Mouse (Mus musculus): ENCODE results near the gene Pkn1.

Pkn1 gene

DNA sequence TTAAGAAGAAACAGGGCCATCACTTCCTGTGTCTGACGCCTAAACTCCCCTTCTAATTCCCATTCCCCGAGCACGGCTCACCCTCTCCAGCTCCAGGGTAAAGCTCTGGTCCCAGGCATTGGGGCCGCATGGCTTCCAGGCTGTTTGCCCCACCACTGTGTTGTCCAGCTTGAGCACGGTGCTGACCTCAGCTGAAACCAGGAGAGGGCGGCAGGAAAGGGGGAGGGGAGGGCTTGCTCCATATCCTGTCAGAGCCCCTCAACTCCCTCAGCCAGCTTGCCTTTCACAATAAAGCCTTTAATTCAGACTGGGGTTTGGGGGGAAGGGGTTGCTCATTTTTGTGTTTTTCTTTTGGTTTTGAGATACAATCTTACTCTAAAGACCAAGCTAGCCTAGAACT, 17.9 kb downstream of the Pkn1 start:
- no peak for DNase-seq

DNA sequence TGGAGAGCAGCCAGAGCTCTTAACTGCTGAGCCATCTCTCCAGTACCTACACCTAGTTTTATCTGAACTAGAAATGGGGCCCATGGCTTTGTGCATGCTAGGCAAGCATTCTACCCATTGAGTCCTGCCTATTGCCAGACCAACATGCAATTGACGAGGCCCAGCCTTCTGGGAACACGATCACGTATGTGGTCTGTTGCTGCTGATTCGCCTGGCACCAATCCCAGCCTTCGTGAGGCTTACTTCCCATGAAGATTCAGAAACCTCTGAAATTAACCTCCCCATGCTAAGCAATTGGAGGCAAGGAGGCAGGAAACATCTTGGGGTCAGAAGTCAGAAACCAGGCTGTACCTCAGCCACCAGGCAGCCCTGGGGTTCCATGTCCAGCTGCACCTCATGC, 18.4 kb downstream of the Pkn1 start:
- no peak for DNase-seq

DNA sequence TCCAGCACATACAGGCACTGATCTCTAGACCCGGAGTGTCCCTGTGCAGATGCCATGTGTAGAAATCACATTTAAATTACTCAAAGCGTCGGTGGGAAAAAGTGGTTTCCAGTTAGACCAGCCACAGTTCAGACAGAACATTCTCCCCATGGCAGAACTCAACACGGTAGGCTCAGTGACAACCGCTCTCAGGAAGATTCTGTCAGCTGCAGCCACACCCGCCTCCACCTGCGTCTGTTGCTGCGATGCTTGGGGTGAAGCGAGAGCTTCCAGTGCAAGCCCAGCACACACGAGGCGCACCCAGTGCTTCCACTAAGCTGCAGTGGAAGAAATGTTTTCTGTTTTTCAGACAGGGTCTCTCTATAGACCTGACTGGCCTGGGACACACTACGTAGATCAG, 19.1 kb downstream of the Pkn1 start:
- DNase-seq: no peak

DNA sequence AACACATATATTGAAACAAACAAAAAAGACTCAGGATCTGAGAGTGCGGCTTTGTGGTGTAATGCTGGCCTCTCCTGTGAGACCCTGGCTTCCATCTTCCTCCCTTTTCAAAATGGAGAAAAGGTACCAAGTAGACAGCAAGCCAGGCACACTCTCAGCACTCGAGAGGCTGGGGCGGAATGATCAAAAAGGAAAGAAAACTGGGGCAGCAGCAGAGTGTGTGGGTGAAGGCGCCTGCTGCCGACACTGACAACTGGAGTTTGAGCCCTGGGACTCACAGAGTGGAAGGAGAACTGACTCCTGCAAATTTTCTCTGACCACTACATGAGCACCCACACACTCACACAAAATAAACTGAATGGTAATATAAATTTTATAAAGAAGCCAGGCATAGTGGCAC, 24.5 kb downstream of the Pkn1 start:
- no peak for DNase-seq

DNA sequence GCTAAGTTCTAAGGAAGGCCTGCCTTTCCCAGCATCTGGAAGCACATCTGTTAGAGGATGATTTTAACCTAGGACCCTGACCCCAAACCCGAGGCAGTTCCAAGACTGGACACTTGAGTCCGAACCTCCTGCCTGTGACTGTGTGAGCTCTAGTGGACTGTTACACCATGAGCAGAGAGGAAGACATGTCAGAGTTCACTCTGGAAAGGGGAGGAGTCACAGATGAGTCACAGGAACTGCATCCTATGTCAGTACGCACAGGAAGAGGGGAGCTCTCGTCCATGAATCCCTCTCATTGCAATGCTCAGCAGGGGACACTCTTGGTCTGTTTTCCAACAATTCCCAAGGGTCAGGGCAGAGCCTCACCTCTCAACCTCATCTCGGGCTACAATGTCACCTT, 26.0 kb downstream of the Pkn1 start:
- DNase-seq: no peak

DNA sequence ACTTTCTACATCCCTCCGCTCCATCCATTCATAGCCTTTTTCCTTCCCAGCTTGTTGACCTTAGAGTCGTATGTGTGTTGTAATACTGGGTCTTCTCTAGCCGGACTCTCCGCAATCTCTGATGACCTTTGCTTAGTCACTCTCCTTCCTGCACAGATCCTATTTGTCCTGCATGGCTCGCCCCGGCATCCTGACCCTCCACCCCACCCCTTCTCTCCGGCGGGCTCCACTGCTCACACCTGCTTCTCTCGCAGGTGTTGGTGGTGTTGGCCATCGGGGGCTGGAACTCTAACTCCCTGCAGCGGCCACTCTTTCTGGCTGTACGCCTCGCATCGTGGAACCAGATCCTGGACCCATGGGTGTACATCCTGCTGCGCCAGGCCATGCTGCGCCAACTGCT, 30.0 kb downstream of the Pkn1 start:
- DNase-seq: no peak

DNA sequence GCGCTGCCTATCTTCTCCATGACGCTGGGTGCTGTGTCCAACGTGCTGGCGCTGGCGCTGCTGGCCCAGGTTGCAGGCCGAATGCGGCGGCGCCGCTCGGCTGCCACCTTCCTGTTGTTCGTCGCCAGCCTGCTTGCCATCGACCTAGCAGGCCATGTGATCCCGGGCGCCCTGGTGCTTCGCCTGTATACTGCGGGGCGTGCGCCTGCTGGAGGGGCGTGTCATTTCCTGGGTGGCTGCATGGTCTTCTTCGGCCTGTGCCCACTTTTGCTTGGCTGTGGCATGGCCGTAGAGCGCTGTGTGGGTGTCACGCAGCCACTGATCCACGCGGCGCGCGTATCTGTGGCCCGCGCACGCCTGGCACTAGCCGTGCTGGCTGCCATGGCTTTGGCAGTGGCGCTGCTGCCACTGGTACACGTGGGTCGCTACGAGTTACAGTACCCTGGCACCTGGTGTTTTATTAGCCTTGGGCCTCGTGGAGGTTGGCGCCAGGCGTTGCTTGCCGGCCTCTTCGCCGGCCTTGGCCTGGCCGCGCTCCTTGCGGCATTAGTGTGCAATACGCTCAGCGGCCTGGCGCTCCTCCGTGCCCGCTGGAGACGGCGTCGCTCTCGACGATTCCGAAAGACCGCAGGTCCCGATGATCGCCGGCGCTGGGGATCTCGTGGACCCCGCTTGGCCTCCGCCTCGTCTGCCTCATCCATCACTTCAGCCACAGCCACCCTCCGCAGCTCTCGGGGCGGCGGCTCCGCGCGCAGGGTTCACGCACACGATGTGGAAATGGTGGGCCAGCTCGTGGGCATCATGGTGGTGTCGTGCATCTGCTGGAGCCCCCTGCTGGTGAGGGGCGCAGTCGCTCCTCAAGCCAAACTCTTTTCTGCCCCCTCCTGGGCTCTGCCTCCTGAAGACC, 30.7 kb downstream of the Pkn1 start:
- peak; percentile 68 to 69 for DNase-seq

DNA sequence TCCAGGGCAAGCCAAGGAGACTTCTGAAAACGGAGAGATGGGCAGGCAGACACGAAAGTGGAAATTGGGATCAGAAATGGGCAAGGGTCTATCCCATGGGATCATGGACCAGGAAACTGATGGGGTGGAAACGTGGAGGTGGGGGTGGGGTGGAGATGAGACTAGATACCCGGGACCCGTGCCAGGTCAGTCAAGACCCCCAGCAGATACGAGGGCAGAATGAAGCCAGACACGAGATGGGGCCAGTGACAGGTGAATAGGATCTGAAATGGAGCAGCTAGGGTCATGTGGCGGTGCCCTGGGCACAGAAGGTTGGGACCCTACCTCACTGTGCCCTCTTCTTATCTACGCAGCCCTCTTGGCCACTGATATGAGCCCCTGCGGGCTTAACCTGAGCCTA, 31.5 kb downstream of the Pkn1 start:
- DNase-seq: no peak

DNA sequence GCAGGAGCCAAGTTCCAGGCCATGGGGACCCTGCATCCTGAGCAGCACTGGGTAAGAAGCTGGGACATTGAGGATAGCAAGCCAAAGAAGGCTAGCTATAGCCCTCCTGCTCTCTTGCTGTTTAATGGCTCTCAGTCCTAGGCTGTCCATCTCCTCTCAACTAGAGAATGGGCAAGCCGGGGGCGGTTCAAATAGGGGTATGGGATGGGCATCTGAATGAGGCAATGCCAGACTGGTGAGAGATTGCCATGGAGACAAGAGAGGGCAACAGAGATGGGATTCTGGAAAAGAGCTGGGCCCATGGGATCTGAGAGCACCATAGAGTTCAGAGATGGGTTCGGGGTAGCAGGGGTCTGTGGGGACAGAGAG, 32.1 kb downstream of the Pkn1 start:
- no peak for DNase-seq

DNA sequence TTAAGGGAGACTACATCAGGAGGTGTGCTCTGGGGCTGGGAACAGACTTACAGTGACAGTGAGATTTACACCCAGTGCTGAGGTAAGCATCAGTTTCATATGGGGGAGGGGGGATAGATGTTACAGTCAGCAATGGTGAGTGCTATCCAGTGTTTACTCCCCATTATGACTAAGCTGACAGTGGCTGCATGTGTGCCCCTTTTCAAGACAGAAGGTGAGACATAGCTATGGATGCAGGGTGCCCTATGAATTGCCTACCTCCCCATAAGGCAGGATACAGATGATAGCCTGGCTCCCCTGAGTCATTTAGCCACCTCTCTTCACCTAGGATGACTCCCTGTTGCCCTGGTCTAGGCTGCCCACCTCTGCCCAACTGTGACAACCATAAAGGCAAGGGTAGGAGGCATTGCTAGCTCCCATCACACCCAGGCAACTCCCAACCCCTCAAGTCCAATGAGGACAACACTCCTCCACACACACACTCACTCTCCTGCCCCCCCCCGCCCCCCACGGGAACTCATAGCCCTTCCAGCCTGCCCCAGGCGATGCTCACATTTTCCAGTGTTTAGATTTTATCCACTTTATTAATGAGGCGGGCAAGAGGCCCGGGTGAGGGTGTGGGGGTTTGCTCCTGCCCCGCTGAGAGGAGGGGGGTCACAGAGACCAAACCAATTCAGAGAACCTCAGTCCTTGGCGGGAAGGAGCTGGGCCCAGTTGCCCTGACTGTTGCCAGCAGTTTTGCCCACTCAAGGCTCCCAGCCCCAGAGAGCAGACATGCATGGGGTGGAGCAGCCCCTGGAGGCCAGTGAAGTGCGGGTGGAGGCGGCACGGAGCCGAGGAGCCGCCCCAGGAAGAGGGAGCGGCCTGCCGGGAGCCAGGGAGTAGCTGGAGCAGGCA, 32.8 kb downstream of the Pkn1 start, which contains the start of gene Ptger1:
Gene Ptger1, plus strand, starts transcription at position 710 of the 897 bp plus-strand sequence.
- DNase-seq: no peak

DNA sequence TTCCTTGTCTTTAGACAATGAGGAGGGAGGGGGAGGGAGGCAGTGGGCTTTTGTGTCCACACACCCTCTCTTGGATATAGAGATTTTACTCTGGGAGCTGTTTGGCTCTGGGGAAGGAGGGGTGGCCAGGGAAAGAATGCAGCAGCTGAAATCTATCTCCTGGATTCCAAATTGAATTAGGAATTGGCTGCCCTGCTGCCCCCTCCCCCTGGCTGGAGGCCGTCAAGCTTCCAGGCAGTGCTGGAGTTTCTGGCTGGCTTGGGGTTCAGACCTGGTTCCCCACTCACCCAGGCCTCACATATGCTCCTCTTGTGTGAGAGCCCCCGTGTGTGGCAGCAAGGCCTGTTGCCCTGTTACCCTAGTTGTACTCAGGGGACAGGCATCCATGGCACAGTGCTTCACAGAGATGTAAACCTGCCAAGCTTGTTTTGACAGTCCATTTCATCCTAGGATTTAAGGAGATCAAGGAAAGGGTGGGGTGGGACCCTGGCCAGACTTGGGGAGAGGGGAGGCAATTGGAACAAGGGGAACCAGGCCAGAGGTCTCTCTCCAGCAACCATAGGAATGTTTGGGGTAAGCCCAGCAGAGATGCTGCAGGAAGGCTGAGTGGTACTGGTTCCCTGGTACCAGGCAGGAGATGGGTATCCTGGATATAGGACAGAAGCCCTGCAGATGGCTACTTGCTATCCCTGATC, 33.9 kb downstream of the Pkn1 start:
- no peak for DNase-seq

DNA sequence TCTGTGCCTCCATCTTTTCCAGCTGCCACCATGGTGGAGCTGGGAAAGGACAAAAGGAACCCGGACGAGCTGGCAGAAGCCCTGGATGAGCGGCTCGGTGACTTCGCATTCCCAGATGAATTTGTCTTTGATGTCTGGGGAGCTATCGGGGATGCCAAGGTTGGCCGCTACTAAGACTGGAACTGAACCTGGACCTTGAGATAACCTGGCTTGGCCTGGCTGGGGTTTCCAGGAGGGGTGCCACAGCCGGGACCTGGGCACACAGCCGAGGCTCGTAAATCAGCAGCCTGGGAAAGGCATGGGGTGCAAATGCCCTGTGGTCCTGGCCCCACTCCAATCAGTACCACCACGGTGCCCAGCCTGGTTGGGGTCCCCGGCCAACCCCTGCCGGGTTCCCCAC, 34.9 kb downstream of the Pkn1 start:
- no peak for DNase-seq

DNA sequence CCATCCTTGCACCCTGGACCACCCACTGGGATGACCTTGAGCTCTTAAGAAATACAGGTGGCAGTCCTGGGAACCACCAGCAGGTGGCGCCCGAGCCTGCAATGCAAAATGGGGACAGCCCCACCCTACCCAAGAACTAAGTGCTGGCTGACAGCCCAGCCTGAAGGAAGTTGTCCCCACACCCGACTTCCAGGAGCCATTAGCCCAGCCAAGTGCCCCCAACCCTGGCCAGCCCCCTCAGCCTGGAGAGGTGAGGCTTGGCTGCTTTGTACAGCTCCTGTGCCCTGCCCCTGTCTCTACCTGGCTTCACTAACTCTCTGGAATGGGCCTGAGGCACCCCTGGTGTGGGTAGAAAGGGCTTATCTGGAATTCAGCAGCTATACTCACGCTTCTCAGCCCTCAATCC, 36.6 kb downstream of the Pkn1 start:
- peak; percentile 96 to 97 for DNase-seq

DNA sequence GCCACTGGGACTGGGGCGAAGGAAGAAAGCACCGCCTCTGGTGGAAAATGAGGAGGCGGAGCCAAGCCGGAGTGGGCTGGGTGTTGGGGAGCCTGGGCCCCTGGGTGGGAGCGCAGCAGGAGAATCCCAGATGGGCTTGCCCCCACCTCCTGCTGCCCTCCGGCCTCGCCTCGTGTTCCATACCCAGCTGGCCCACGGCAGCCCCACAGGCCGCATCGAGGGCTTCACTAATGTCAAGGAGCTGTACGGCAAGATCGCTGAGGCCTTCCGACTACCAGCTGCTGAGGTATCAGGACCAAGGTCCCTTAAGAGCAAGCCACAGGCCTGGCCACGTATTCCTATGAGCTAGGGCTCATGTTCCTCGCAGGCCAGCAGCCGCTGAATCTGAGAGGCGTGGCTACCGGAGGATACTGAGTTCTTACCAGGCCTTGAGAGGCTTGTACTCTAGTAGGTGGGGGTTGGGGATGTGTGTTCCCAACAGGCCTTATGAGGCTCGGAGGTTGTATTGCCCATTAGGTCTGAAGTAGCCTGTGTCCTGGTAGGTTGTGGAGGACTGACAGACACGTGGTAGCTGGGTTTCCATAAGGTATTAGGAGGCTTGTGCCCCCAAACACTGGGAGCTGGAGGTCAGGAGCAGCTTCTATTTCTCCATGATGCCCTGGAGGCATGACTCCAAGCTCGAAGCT, 37.8 kb downstream of the Pkn1 start:
- no peak for DNase-seq

DNA sequence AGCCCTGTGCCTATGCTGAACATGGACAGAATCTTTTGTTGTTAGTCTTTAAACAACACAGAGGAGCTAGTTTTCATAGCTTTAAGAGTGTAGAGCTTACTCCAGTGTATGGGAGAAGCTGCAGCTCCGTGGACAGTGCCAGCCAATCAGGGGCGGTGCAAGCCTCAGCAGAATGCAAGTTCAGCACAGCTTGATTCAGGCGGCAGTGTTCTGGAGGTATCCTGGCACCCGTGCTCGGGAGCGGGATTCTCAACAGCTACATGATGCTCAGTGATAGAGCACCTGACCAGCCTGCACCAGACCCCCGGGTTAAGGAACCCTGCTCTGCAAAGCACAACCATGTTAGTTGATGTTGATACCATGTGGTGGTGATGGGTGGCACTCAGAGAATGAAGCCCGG, 38.4 kb downstream of the Pkn1 start:
- no peak for DNase-seq

DNA sequence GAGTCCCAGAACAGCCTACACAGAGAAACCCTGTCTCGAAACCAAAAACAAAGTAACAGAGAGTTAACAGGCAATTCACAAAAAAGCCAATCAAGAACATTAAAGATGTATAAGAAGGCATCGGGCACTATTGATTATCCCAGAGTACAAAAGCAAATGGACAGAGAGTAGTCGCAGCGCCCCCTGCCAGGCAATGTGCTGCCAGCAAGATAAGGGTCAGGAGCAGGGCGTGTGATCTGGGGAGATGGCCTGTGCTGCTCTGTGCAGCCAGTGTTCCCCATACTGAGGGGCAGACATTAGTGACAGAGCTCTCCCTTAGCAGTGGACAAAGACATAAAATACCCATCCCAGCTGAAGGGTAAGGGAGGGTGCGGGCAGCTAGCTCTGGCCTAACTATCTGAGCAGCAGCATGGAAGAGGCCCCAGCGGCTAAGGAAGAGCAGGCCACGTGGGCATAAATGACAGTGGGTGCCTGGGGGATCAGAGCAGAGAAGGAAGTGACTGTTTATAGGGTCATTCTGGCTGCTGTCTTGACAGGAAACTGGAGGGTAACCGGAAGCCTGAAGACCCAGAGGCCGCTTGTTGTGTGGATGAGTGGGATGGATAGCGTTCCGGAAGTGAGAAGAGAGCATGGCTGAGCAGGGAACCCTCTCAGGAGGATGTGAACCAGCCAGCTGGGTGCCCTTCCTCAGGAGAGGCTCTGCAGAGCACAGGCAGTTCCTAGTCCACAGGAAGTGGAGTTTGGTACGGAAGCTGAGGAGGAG, 42.3 kb downstream of the Pkn1 start:
- DNase-seq: peak in 1 of 2 experiments; percentile 33

DNA sequence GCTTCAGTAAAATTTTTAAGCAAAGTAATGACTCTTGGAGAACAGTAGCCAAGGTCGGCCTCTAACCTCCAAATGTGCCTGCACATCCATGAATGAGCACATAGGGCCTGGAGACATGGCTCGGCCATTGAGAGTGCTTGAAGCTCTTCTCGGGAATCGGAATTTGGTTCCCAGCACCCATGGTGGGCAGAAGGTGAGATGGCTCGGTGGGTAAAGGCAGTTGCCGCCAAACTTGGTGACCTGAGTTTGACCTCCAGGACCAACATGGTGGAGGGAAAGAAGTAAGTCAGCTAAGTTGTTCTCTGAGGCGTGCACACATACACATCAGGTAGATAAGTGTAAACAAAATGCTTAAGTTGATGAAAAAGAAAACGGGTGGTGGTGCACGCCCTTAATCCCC, 42.9 kb downstream of the Pkn1 start:
- DNase-seq: no peak

DNA sequence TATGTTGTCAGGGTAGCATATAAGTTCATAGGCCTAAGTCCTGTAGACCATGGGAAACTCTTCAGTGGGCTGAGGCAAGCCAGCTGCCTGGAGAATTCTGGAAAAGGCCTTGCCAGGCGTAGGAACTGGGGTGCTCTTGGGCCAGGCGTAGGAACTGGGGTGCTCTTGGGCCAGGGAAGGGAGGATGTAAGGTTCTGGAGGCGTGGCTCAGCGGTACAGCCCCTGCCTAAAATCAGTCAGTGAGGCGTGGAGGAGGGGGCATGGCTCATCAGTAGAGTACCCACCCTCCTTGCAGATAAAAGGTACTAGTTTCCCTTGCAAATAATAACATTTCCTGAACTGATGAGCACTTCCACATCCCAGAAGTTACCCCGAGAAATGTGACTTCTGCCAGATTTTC, 44.3 kb downstream of the Pkn1 start:
- DNase-seq: no peak

DNA sequence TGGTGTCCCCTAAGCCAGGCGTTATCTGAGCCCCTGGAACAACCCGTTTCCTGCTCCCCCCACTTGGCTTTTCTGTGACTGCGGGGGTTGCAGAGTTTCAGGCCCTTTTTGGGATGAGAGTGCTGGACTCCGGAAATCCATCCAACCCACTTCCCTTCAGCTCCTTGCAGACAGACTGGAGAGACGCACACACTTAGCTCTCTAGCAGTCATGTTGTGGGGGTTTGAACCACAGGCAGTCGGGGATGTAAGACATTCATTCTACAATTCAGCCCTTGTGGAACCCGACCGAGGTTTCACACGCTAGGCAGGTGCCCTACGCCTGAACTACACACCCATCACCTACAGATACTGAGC, 45.3 kb downstream of the Pkn1 start:
- DNase-seq: no peak

DNA sequence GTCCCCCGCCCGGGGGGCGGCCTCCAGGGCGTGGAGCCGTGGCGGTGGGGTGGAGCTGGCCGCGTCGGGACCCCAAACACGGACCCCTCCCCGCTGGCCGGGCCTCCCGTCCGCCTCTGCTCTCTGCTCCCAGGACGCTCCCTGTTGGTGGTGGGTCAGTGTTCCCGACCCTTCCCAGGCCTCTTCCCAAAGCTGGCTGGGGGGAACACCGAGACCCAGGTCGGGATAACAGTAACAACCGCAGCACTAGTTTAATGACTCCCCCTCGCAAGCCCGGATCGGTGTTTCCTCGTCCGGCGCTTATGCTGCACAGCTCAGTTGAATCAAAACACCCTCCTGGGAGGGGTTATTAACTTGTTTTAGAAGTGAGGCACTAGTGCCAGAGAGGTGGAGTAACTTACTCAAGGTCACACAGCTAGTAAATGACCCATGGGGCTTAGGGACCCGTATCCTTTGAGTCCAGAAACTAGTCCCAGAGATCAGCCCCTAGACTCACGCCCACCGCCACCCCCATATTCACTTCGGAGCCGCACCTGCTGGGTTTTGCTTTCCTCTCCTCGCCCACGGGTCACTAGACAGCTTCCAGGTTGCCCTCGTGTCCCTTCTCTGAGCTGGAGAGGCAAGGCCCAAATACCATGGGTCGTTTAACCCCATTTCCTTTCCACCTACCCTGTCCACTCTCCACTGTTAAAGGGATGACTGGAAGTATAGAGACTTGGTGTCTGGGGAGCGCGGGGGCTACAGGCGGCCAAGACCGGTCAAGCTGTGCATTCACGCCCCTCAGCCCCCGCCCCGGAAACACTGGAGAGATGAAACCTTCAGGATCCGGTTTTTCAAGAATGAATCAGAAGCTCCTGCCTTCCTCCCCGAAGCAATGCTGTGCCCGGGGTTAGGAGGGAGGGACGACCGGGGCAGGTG, 46.0 kb downstream of the Pkn1 start:
- DNase-seq: peak in 1 of 2 experiments; percentile 47
